Mouse (Mus musculus): ENCODE data around the gene Spryd4.

DNA sequence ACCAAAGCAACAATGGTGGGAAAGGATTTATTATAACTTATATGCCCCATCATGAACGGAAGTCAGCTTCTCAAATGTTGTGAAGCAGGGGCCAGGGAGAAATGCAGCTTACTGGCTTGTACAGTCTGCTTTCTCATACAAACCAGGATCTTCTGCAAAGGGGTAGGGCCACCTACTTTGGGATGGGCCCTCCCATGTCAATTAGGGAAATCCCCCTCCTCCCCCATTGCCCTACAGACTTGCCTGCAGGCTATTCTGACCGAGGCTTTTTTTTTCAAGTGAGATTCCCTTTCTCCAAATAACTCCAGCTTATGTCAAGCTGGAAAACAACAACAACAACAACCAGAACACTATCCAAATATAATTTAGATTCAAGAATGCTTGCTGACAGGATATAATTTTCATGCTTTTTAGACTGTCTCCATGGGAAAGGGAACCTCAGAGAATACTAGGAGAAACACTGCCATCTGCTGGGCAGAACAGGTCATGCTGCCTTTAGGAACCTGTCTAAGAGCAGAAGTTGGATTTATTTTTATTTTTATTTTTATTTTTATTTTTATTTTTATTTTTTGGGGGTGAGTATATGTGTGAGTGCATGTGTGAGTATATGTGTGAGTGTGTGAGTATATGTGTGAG lies 23.2 kb downstream of the Spryd4 start:
- TF ChIP-seq POLR2A (IDR thresholded peaks at IDR 0.05; ENCODE audit: insufficient read depth, low read depth, low read length) (no peak), CTCF (IDR thresholded peaks at IDR 0.05) (peak; percentile 90)
